Mouse (Mus musculus): Measurements from ENCODE around the gene Tspan15. TPM values are rescaled to one million over a fixed set of nuclear protein-coding genes. Genes with fewer than 3 reads are reported as not detected.

Gene Tspan15
- total RNA-seq, 2 experiments from 2014 or later = 13.6 to 15.9 TPM

DNA sequence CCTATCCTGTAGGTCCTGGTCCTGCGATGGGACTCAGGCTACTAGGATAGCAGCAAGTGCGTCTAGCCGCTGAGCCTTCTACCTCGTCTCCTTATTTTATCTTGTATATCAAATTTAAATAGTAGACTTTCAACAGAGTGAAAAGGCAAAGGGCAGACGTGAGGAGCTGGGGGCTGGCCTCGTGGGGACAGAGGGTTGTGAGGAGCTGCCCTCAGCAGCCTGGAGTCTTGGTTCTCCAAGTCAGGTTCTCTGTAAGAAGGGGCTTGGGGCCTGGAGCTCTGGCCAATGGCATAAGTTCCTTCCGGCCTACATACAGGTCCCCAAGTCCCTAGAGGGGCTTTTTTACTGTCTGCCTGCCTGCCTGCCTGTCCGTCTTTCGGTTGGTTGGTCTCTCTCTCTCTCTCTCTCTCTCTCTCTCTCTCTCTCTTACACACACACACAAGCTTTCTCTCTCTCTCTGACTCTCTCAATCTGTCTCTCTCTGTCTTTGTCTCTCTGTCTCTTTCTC, 57.1 kb downstream of the Tspan15 start:
- no peak overlapping the region for H3K4me3 ChIP-seq
- no peak overlapping the region for H3K27ac ChIP-seq
- TF ChIP-seq CTCF (conservative IDR thresholded peaks at IDR 0.05) = no peak
- DNase-seq (ENCODE audit: low spot score in 2 of 2) = no peak

DNA sequence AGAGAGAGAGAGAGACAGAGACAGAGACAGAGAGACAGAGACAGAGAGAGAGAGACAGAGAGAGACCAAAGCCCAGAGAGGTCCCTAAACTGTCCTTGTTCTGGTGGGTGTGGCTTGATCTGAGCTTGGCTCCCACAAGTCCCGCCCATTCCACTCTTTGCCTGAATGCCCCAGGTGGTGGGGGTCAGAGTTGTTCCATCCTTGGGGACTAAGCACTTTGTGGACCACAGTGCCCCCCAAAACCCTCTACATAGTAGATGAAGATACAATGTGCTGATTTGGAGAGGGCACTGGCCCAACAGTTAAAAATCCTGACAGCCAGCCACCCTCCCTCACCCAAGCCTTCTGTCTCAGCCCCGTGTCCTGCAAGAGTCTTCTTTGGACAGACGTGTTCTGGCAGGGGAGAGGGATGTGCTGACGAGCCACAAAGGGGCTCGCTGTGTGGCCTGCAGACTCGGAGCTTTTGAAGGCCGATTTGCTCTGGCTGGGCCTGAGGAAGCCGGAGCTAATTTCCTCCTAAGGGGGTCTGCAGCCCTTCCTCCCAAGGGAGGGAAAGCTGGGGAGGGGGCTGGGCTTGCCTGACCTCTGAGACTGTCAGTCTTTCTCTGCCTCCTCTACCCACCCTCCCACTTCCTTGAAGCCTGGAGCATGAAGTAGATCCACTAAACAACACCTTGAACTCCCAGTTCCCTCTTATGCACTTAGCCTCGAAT, 58.1 kb downstream of the Tspan15 start:
- no peak for DNase-seq (ENCODE audit: low spot score in 2 of 2)
- TF ChIP-seq CTCF (conservative IDR thresholded peaks at IDR 0.05) = no peak
- Histone ChIP-seq H3K4me3 (no peak overlapping the region), H3K27ac (no peak overlapping the region)

GRCm38 (mm10) chr10:62162410-62162809, 68.6 kb downstream of the Tspan15 start:
- Histone ChIP-seq H3K4me3 (no peak overlapping the region), H3K27ac (no peak overlapping the region)
- DNase-seq (ENCODE audit: low spot score in 2 of 2) = no peak
- no peak for TF ChIP-seq CTCF (conservative IDR thresholded peaks at IDR 0.05)

DNA sequence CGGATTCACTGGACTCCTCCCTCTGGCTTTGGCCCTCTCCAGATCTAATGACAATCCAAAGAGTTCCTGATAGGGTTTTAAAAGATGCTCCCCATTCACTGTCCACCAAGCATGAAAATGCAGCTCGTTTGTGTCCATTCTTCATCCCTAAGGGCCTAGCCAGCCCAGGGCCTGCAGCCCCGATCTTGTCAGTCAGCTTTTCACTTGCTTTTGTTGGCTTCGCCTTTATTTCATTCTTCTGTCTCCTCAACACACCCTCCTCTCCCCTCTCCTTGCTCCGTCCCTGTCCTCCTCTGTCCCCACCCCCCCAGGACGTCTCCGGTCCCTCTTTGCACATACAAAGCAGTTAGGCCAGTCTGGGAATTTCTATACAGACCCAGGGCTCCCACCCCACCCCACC, 81.1 kb downstream of the Tspan15 start:
- H3K4me3 ChIP-seq = no peak overlapping the region
- TF ChIP-seq CTCF (conservative IDR thresholded peaks at IDR 0.05) = no peak
- no peak for DNase-seq (ENCODE audit: low spot score in 2 of 2)
- H3K27ac ChIP-seq = no peak overlapping the region

DNA sequence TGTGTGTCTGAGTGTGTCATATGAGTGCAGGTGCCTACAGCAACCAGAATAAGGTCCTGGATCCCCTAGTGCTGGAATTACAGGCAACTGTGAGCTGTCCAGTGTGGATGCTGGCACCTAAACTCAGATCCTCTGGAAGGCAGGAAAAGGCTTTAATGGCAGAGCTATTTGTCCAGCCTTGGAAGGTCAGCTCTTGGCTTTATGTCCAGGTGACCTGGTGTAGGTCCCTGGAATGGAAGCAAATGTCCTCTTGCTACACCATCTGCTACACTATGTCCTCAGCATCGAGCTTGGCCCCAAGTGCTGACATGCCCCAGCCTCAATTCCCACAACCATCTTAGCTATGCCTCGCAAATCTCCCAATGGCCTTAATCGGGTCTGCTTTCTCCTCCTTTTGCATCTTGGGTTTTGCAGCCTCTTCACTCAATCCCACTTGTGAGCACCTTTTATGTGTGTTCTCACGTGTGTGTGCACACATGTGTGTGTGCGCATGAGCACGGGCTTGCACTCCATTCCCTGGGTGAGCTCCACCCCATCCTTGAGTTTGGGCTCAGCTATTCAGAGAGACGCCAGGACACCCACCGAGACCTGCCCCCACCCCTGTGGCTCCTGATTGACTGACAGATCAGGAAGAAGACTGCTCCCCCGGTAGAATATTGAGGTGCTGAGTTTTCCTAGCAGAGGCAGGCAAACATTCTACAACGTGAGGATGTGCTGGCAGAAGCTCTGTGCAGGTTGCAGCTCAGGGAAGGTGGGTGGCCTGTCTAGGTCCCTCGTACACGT, 83.4 kb downstream of the Tspan15 start:
- H3K4me3 ChIP-seq = no peak overlapping the region
- no peak overlapping the region for H3K27ac ChIP-seq
- DNase-seq (ENCODE audit: low spot score in 2 of 2) = no peak
- TF ChIP-seq CTCF (conservative IDR thresholded peaks at IDR 0.05) = no peak

- Histone ChIP-seq H3K27ac (no peak overlapping the region), H3K4me3 (no peak overlapping the region)
- DNase-seq (ENCODE audit: low spot score in 2 of 2) = no peak
- TF ChIP-seq CTCF (conservative IDR thresholded peaks at IDR 0.05) = no peak
These were observed 85.1 kb downstream of the Tspan15 start for GRCm38 (mm10) chr10:62145957-62146356.

GRCm38 (mm10) chr10:62143820-62144219, 87.2 kb downstream of the Tspan15 start, which contains the start of gene Fam241b:
Fam241b (minus strand) TSS chr10:62143920.
- TF ChIP-seq CTCF (conservative IDR thresholded peaks at IDR 0.05) = no peak
- Histone ChIP-seq H3K4me3 (no peak within 1 kb of the TSS), H3K27ac (no peak within 1 kb of the TSS)
- no peak for DNase-seq (ENCODE audit: low spot score in 2 of 2)

DNA sequence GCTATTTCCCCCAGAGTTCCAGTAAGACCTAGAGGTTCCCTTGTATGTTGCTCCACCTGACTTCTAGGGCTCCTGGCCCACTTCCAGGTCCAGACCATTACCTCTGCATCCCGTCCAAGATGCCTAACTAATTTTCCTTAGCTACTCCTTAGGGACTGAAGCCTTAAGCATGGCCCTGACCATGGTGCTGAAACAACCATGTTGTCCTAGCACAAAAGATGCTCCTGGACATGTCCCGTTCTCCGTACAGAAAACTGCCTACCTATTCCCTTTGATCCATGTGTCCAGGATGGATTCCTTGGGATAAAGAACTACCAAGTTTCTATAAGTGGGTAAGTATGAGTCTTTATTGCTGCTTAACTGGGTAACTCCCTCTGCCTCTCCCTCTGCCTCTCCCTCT, 93.0 kb downstream of the Tspan15 start:
- Histone ChIP-seq H3K27ac (no peak overlapping the region), H3K4me3 (no peak overlapping the region)
- no peak for DNase-seq (ENCODE audit: low spot score in 2 of 2)
- TF ChIP-seq CTCF (conservative IDR thresholded peaks at IDR 0.05) = no peak

- no peak for DNase-seq (ENCODE audit: low spot score in 2 of 2)
- H3K27ac ChIP-seq = no peak overlapping the region
- no peak for TF ChIP-seq CTCF (conservative IDR thresholded peaks at IDR 0.05)
- no peak overlapping the region for H3K4me3 ChIP-seq
These were observed 93.9 kb downstream of the Tspan15 start for GRCm38 (mm10) chr10:62137150-62137549.

- no peak for TF ChIP-seq CTCF (conservative IDR thresholded peaks at IDR 0.05)
- DNase-seq (ENCODE audit: low spot score in 2 of 2) = no peak
- no peak overlapping the region for H3K27ac ChIP-seq
- no peak overlapping the region for H3K4me3 ChIP-seq
These were observed 95.2 kb downstream of the Tspan15 start for GRCm38 (mm10) chr10:62135696-62136470.

Small RNA genes lying within 50 kb of the gene (microRNA-seq; reads per million reads assigned to microRNA genes)
- 2.4 to 2.6 reads per million in 2 experiments for gene Mir7662

Other genes starting within 250 kb of the Tspan15 start
- gene Neurog3, start 98.2 kb downstream of the Tspan15 start, total RNA-seq (2021) = not detected
- gene Fam241b, start 87.3 kb downstream of the Tspan15 start, total RNA-seq (2021) = 10 to 100 TPM; 36.2 to 40.6 TPM
- not detected for gene Tacr2, start 21.2 kb upstream of the Tspan15 start, total RNA-seq (2021)
- 100 to 1,000 TPM; 292 to 307 TPM for gene Hk1, start 148.7 kb upstream of the Tspan15 start, total RNA-seq (2021)
- 1 to 10 TPM; 3.1 to 3.2 TPM for gene Hkdc1, start 191.2 kb upstream of the Tspan15 start, total RNA-seq (2021)
- 1 to 10 TPM; 1.1 to 1.4 TPM for gene 4930507D05Rik, start 218.2 kb upstream of the Tspan15 start, total RNA-seq (2021)
- 10 to 100 TPM; 24.0 to 26.9 TPM for gene Supv3l1, start 218.5 kb upstream of the Tspan15 start, total RNA-seq (2021)